Mouse (Mus musculus) c-Kit-positive CD71-positive TER-119-negative erythroid progenitor cells, embryonic 14.5 days (primary cell): ENCODE measurements around the gene Esyt3.

Experiments used
- DNase-seq: peaks from one replicate; pipeline ENCODE4 v3.0.0-alpha.2; 2013; ENCODE audit warnings: low read depth

Esyt3 gene

GRCm38 (mm10) chr9:99354796-99355195 is 3.6 kb downstream of the Esyt3 start:
- no peak for DNase-seq

GRCm38 (mm10) chr9:99353390-99353789 is 5.0 kb downstream of the Esyt3 start:
- DNase-seq: no peak

DNA sequence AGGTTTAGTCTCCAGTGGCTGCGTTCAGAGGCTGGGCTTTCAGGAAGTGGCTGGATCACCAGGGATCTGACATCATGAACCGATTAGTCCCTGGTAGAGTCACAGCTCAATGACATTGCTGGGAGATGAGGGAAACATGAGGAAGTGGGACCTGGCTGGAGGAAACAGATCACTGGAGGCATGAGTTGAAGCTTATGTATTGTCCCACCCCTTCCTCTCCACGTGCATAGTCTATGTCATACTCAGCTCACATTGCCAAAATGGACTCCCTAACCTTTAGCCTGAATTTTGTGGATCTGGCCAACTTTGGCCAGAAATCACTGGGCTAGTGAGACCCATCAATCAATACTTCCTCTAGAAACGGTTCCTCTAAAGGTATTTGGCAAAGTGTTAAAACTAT is 5.4 kb downstream of the Esyt3 start:
- DNase-seq: no peak

DNA sequence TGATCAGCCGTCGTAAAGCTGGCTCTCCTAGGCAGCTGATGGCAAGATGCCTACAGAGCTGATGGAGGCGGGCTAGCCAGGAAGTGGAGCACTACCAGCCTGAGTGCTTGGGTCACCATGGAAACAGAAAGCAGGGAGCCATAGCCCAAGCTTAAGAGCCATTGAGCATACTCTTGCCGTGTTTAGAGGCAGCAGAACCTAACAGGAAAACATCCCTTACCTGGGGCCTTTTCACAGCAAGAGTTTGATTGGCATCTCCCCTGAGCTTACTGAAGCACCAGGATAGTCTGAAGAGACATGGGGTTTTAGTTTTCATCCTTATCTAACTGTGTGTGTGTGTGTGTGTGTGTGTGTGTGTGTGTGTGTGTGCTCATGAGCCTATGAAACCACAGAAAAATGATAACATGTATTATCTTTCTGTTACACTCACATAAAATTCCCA is 13.0 kb downstream of the Esyt3 start:
- peak; percentile 7 for DNase-seq

GRCm38 (mm10) chr9:99341600-99341999 is 16.8 kb downstream of the Esyt3 start:
- DNase-seq: no peak

GRCm38 (mm10) chr9:99340126-99340525 is 18.2 kb downstream of the Esyt3 start:
- no peak for DNase-seq

DNA sequence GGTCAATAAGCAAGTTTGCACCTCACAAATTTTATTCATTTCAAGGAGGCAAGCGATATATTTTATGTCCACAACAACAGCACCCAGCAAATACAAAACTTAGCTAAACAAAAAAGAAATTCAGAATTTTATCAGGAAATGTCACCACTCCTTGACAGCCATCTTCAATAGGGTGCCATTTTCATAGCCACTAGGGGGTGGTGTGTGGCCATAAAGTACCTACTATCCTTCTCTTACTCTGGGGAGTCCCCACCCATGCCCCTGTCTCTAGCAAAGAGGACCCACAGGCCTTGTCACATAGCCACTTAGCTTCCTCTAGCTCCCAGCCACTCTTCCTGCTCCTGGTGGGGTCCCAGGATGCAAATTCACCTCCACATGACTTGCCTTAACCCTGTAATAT is 19.2 kb downstream of the Esyt3 start:
- no peak for DNase-seq

- DNase-seq: no peak
Observed at GRCm38 (mm10) chr9:99338293-99338692, 20.1 kb downstream of the Esyt3 start.

DNA sequence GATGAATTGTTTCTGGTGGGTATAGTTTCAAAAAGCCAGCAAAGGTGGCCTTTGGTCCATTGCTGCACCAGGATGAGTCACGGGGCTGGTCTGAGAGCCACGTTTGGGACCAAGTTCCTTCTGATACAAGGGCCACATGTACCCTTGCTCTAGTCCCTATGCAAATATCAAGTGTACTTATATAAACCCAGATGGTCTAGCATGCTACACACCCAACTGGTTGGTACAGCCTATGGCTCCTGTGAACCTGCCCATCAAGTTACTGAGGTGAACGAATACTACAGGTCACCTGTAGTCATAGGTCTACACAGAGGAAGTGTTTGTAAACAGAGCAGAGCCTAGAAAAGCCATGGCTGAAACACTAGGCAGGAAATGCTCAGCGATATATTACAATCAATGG is 21.8 kb downstream of the Esyt3 start:
- no peak for DNase-seq

- DNase-seq: no peak
Observed at GRCm38 (mm10) chr9:99326881-99327280, 31.5 kb downstream of the Esyt3 start.

DNA sequence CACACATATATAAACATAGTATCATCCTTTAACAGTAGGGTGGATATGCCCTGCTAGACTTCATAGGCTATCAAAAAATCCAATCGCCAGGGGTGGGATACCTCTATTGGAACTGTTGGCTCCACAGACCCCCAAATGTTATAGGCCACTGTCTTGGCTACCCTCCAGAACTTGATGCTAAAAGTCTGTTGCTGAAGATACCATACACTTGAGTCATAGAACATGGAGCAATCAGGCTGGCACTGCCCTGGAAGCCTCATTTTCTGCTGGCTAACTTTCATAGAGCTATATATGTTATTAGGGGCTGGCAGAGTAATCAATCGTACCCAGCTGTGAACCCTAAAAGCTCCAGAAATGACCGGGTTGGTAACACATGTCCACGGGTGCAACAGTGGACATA is 32.4 kb downstream of the Esyt3 start:
- no peak for DNase-seq

- no peak for DNase-seq
Observed at GRCm38 (mm10) chr9:99325208-99325929, 33.0 kb downstream of the Esyt3 start.

- DNase-seq: no peak
Observed at GRCm38 (mm10) chr9:99320006-99320405, 38.4 kb downstream of the Esyt3 start.

- DNase-seq: no peak
Observed at GRCm38 (mm10) chr9:99319343-99319951, 38.9 kb downstream of the Esyt3 start.

DNA sequence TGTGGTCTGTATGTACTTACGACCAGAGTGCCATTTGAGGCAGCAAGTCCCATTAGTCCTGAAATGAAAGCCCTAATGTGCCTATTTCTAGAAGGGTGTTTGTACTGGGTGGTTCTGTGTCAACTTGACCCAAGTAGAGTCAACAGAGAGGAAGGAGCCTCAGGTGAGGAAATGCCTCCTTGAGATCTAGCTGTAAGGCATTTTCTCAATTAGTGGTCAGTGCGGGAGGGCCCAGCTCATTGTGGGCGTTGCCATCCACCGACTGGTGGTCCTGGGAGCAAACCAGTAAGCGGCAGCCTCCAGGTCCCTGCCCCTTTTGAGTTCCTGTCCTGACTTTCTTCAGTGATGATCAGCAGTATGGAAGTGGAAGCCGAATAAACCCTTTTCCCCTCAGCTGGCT is 52.1 kb downstream of the Esyt3 start:
- no peak for DNase-seq

- no peak for DNase-seq
Observed at GRCm38 (mm10) chr9:99304296-99304695, 54.1 kb downstream of the Esyt3 start.
